Mouse (Mus musculus): ENCODE data around the gene Trpd52l3. TPM values are rescaled to one million over a fixed set of nuclear protein-coding genes. Genes with fewer than 3 reads are reported as not detected.

Gene Trpd52l3
- not detected in 2 replicates for polyA plus RNA-seq (2014; fragmentation: Nextera tagmentation; extraction: Ambion mirVana)

DNA sequence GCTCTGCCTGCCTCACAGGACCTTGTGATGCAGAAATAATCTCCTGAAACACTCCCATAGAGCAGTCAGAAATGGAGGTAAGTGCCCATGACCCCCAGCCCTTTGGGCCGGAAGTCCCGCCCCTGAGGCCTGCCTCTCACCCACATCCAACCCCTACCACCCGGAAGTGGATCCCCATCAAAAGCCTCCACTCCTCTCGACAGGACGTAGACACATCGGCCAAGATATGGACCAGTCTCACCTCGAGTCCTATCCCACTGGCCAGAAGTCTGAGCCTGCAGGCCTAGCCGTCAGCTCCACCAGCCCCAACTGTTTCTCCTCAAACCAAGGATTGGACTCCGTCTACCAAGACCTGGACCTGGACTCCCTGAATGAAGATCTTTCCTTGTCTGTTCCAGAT, at the start of gene Trpd52l3:
TSS of gene Trpd52l3 (plus strand) at position 170 of the 400 bp plus-strand sequence.
- H3K4me3 ChIP-seq (ENCODE audit: low read depth, low read length), result no peak within 1 kb of the TSS
- H3K27me3 ChIP-seq (ENCODE audit: control insufficient read depth, insufficient read depth, low read length), result no peaks in the 10 kb centered on the region
- H3K9me3 ChIP-seq (ENCODE audit: control insufficient read depth, low read length), result no peaks in the 10 kb centered on the region
- WGBS, result 96% methylated on average over 9 of the region's 9 CpGs
- no peak for ATAC-seq (ENCODE audit: low read depth)
- H3K9ac ChIP-seq (replicated peaks; ENCODE audit: low read depth, low read length), result no peak within 1 kb of the TSS
- no peaks in the 10 kb centered on the region for H3K36me3 ChIP-seq (ENCODE audit: control insufficient read depth, insufficient read depth, low read length)
- no peak within 1 kb of the TSS for H3K4me2 ChIP-seq (ENCODE audit: low read depth, low read length)
- H3K4me1 ChIP-seq (ENCODE audit: control insufficient read depth, insufficient read depth, low read length), result 0 out of 2 replicates have a peak, but pooled peaks cover 2% of the 10 kb centered on the region
- no peak within 1 kb of the TSS for H3K27ac ChIP-seq (ENCODE audit: low read depth, low read length)

GRCm38 (mm10) chr19:29953833-29954232, 49.8 kb upstream of the Trpd52l3 start:
- H3K4me3 ChIP-seq (ENCODE audit: low read depth, low read length), result no peak overlapping the region
- ATAC-seq (ENCODE audit: low read depth), result no peak
- no peak overlapping the region for H3K4me2 ChIP-seq (ENCODE audit: low read depth, low read length)
- no peak overlapping the region for H3K27ac ChIP-seq (ENCODE audit: low read depth, low read length)
- no peaks in the 10 kb centered on the region for H3K9me3 ChIP-seq (ENCODE audit: control insufficient read depth, low read length)
- no peak overlapping the region for H3K9ac ChIP-seq (replicated peaks; ENCODE audit: low read depth, low read length)
- 95% methylated on average over 3 of the region's 3 CpGs for WGBS
- H3K27me3 ChIP-seq (ENCODE audit: control insufficient read depth, insufficient read depth, low read length), result no peaks in the 10 kb centered on the region
- no peaks in the 10 kb centered on the region for H3K36me3 ChIP-seq (ENCODE audit: control insufficient read depth, insufficient read depth, low read length)
- no peaks in the 10 kb centered on the region for H3K4me1 ChIP-seq (ENCODE audit: control insufficient read depth, insufficient read depth, low read length)

DNA sequence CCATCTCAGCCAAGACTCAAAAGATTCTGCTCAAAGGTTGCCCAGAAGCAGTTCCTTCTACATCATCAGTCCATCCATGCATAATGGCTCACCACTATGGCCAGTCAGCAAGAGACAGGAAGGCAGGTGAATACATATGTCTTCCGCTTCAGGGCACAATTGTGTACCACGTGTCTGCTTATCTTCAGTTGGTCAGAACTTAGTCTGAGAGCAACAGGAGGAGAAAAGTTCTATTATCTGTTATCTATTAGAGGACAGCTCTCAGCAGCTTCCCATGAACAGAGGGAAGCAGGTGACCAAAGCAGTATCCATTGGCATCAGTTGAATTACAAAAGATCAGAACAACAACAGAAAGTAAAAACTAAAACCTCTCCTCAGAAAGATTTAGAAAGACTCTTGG, 48.1 kb upstream of the Trpd52l3 start:
- H3K9me3 ChIP-seq (ENCODE audit: control insufficient read depth, low read length), result no peaks in the 10 kb centered on the region
- H3K9ac ChIP-seq (replicated peaks; ENCODE audit: low read depth, low read length), result no peak overlapping the region
- H3K4me2 ChIP-seq (ENCODE audit: low read depth, low read length), result no peak overlapping the region
- no peak for ATAC-seq (ENCODE audit: low read depth)
- no peaks in the 10 kb centered on the region for H3K36me3 ChIP-seq (ENCODE audit: control insufficient read depth, insufficient read depth, low read length)
- no peaks in the 10 kb centered on the region for H3K27me3 ChIP-seq (ENCODE audit: control insufficient read depth, insufficient read depth, low read length)
- 88% methylated on average over 2 of the region's 2 CpGs for WGBS
- no peak overlapping the region for H3K4me3 ChIP-seq (ENCODE audit: low read depth, low read length)
- no peak overlapping the region for H3K27ac ChIP-seq (ENCODE audit: low read depth, low read length)
- H3K4me1 ChIP-seq (ENCODE audit: control insufficient read depth, insufficient read depth, low read length), result no peaks in the 10 kb centered on the region

DNA sequence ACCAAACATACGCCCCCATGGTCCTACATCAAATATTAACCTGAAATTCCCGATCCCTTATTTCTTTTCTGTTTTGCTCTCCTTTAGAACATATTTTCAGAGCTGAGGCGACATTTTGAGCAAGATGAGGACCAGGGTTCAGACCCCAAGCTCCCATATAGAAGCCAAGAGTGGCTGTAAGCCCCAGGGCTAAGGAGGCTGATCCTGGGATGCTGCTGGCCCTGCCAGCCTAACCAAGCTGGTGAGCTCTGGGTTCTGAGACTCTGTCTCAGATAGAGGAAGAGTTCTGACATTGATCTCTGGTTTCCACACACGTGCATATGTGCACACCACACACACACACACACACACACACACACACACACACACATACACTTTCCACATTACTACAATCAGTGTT, 42.7 kb upstream of the Trpd52l3 start:
- no peak overlapping the region for H3K9ac ChIP-seq (replicated peaks; ENCODE audit: low read depth, low read length)
- no peaks in the 10 kb centered on the region for H3K36me3 ChIP-seq (ENCODE audit: control insufficient read depth, insufficient read depth, low read length)
- H3K4me2 ChIP-seq (ENCODE audit: low read depth, low read length), result no peak overlapping the region
- H3K4me3 ChIP-seq (ENCODE audit: low read depth, low read length), result no peak overlapping the region
- no peaks in the 10 kb centered on the region for H3K9me3 ChIP-seq (ENCODE audit: control insufficient read depth, low read length)
- H3K27ac ChIP-seq (ENCODE audit: low read depth, low read length), result no peak overlapping the region
- H3K27me3 ChIP-seq (ENCODE audit: control insufficient read depth, insufficient read depth, low read length), result no peaks in the 10 kb centered on the region
- 84% methylated on average over 4 of the region's 4 CpGs for WGBS
- no peaks in the 10 kb centered on the region for H3K4me1 ChIP-seq (ENCODE audit: control insufficient read depth, insufficient read depth, low read length)
- ATAC-seq (ENCODE audit: low read depth), result no peak

DNA sequence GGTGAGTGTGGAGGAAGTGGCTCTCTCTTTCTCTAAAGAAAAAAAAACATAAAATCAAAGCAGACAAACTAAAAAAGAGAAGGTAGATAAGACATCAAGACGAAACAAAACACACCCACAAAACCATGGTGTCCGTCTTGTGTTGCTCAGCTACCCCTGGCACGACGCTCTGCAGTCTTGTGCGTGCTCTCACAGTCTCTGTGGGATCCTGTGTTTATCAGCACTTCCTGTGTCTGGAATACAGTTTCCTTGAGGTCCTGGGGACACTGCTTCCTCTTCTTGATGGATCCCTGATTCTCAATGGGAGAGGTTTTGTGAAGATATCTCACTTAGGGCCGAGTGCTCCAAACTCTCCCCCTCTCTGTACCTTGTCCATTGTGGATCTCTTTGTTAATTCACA, 41.7 kb upstream of the Trpd52l3 start:
- WGBS, result 91% methylated on average over 6 of the region's 6 CpGs
- Histone ChIP-seq H3K9me3 (ENCODE audit: control insufficient read depth, low read length) (no peaks in the 10 kb centered on the region), H3K4me2 (ENCODE audit: low read depth, low read length) (no peak overlapping the region), H3K4me3 (ENCODE audit: low read depth, low read length) (no peak overlapping the region), H3K27me3 (ENCODE audit: control insufficient read depth, insufficient read depth, low read length) (no peaks in the 10 kb centered on the region), H3K27ac (ENCODE audit: low read depth, low read length) (no peak overlapping the region), H3K36me3 (ENCODE audit: control insufficient read depth, insufficient read depth, low read length) (no peaks in the 10 kb centered on the region), H3K9ac (replicated peaks; ENCODE audit: low read depth, low read length) (no peak overlapping the region), H3K4me1 (ENCODE audit: control insufficient read depth, insufficient read depth, low read length) (no peaks in the 10 kb centered on the region)
- no peak for ATAC-seq (ENCODE audit: low read depth)

- no peak overlapping the region for H3K27ac ChIP-seq (ENCODE audit: low read depth, low read length)
- H3K4me1 ChIP-seq (ENCODE audit: control insufficient read depth, insufficient read depth, low read length), result no peaks in the 10 kb centered on the region
- no peak overlapping the region for H3K9ac ChIP-seq (replicated peaks; ENCODE audit: low read depth, low read length)
- no peaks in the 10 kb centered on the region for H3K36me3 ChIP-seq (ENCODE audit: control insufficient read depth, insufficient read depth, low read length)
- H3K4me2 ChIP-seq (ENCODE audit: low read depth, low read length), result no peak overlapping the region
- H3K9me3 ChIP-seq (ENCODE audit: control insufficient read depth, low read length), result no peaks in the 10 kb centered on the region
- H3K27me3 ChIP-seq (ENCODE audit: control insufficient read depth, insufficient read depth, low read length), result no peaks in the 10 kb centered on the region
- ATAC-seq (ENCODE audit: low read depth), result no peak
- 95% methylated on average over 2 of the region's 2 CpGs for WGBS
- H3K4me3 ChIP-seq (ENCODE audit: low read depth, low read length), result no peak overlapping the region
Observed at GRCm38 (mm10) chr19:29963598-29964092, 39.9 kb upstream of the Trpd52l3 start.

DNA sequence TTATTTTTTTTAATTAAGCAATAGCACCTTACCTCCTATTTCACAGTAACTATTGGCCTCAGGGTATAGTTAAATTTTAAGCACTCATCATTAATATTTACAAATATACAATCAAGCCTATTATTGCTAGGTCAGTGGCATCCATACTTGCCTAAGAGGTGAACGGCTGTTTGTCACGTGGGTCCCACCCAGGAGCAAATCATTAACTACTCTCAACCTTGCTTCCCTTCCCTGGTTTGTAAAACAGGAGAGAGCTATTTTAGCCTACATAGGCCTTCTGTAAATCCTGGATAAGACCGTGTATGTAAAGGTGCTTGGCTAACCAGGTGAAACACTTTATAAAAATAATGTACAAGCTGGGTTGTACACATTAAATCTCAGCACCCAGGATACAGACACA, 35.6 kb upstream of the Trpd52l3 start:
- Histone ChIP-seq H3K27ac (ENCODE audit: low read depth, low read length) (no peak overlapping the region), H3K36me3 (ENCODE audit: control insufficient read depth, insufficient read depth, low read length) (no peaks in the 10 kb centered on the region), H3K4me2 (ENCODE audit: low read depth, low read length) (no peak overlapping the region), H3K27me3 (ENCODE audit: control insufficient read depth, insufficient read depth, low read length) (no peaks in the 10 kb centered on the region), H3K9ac (replicated peaks; ENCODE audit: low read depth, low read length) (no peak overlapping the region), H3K4me3 (ENCODE audit: low read depth, low read length) (no peak overlapping the region), H3K4me1 (ENCODE audit: control insufficient read depth, insufficient read depth, low read length) (no peaks in the 10 kb centered on the region), H3K9me3 (ENCODE audit: control insufficient read depth, low read length) (no peaks in the 10 kb centered on the region)
- 91% methylated on average over 3 of the region's 3 CpGs for WGBS
- no peak for ATAC-seq (ENCODE audit: low read depth)

DNA sequence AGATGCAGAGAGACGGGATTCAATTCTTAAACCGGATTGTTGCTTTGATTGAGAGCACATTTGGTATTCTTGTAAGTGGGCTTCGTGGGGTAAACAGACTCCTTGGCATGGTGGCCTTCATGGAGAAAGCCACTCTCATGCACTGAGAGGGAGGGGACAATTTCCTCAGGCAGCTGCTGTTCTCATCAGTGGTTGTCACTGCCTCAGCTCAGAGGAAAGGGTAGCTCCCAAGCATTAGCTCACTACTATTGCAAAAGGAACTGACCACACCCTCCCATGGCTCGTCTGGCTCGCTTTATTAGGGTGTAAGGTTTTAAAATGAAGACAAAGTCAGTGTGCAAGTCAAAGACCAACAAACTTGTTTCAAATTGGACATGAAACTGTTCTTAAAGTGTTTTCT, 30.2 kb upstream of the Trpd52l3 start:
- H3K4me3 ChIP-seq (ENCODE audit: low read depth, low read length), result no peak overlapping the region
- H3K36me3 ChIP-seq (ENCODE audit: control insufficient read depth, insufficient read depth, low read length), result no peaks in the 10 kb centered on the region
- no peak overlapping the region for H3K9ac ChIP-seq (replicated peaks; ENCODE audit: low read depth, low read length)
- no peak overlapping the region for H3K4me2 ChIP-seq (ENCODE audit: low read depth, low read length)
- H3K4me1 ChIP-seq (ENCODE audit: control insufficient read depth, insufficient read depth, low read length), result no peaks in the 10 kb centered on the region
- ATAC-seq (ENCODE audit: low read depth), result no peak
- H3K27me3 ChIP-seq (ENCODE audit: control insufficient read depth, insufficient read depth, low read length), result no peaks in the 10 kb centered on the region
- no peaks in the 10 kb centered on the region for H3K9me3 ChIP-seq (ENCODE audit: control insufficient read depth, low read length)
- 80% methylated on average over 5 of the region's 5 CpGs for WGBS
- H3K27ac ChIP-seq (ENCODE audit: low read depth, low read length), result no peak overlapping the region

GRCm38 (mm10) chr19:29978847-29979246, 24.7 kb upstream of the Trpd52l3 start:
- ATAC-seq (ENCODE audit: low read depth), result peak; percentile 61; the same call in 1 of the 2 replicates
- no peaks in the 10 kb centered on the region for H3K27me3 ChIP-seq (ENCODE audit: control insufficient read depth, insufficient read depth, low read length)
- H3K9me3 ChIP-seq (ENCODE audit: control insufficient read depth, low read length), result no peaks in the 10 kb centered on the region
- WGBS, result 66% methylated on average over 2 of the region's 2 CpGs
- H3K27ac ChIP-seq (ENCODE audit: low read depth, low read length), result no peak overlapping the region
- H3K4me2 ChIP-seq (ENCODE audit: low read depth, low read length), result no peak overlapping the region
- no peaks in the 10 kb centered on the region for H3K36me3 ChIP-seq (ENCODE audit: control insufficient read depth, insufficient read depth, low read length)
- no peaks in the 10 kb centered on the region for H3K4me1 ChIP-seq (ENCODE audit: control insufficient read depth, insufficient read depth, low read length)
- no peak overlapping the region for H3K9ac ChIP-seq (replicated peaks; ENCODE audit: low read depth, low read length)
- no peak overlapping the region for H3K4me3 ChIP-seq (ENCODE audit: low read depth, low read length)

Data from neural tube, embryonic 14.5 days (tissue).